Mouse (Mus musculus): ENCODE results near the gene Rin1.
A peak's percentile ranks its signal among the peaks of the same experiment; 100 is the strongest.

The Rin1 gene

DNA sequence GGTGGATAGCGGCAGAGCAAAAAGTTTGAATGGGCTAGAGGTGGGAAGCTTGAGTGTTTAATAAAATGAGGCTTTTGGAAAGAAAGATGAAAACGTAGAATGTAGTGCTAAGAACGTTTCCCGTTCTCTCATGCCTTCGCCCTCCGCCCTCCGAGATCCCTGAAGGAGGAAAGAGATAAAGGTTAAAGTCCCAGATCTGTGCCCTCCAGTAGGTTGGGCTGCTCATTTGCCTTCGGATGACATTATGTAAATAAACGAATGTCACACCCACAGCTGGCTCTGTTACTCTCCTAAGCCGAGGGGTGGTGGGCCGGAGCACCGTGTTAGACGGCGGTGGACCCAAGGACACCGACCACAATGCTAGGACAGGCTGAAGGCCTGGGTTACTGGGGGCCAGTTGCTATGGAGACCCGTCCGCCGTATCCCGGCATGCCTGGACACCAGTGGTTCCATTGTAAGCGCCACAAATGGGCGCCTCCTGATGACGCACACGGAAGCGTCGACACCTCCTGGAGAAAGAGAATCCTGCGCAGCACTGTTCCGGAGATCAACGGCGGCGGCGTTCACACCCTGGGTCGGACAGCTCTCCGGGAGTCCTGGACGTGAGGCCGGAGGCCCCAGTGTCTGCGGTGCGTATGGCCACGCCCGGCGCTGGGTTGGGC lies 9.3 kb upstream of the Rin1 start, which contains the start of gene Brms1:
Gene Brms1, plus strand, starts transcription at position 493 of the 662 bp plus-strand sequence.
- peak; percentile 43; the same call in 1 of the 2 replicates for ATAC-seq (ENCODE audit: insufficient number of reproducible peaks, low FRiP score, low TSS enrichment)

DNA sequence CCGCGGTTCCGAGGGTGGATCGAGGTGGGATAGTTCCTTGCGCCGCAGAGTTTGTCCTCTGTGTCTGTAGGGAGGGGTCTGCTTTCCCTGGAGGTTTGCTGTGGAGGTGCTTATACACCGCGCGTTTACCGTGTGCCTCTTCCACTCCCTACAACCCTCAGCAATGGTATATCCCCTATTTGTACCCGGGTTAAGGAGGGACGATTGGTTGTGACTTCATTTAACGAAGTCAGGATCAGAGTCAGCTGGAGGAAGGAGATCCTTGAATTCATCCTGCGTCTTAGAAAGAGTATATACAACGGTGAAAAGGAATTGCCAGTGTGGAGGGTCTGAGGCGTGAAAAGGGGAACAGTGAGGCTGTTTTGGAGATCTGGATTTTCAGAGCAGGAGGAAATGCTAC lies 8.7 kb upstream of the Rin1 start:
- ATAC-seq (ENCODE audit: insufficient number of reproducible peaks, low FRiP score, low TSS enrichment), result no peak

- no peak for ATAC-seq (ENCODE audit: insufficient number of reproducible peaks, low FRiP score, low TSS enrichment)
Observed at GRCm38 (mm10) chr19:5045531-5045930, 4.8 kb upstream of the Rin1 start.

GRCm38 (mm10) chr19:5048138-5049056 lies 1.9 kb upstream of the Rin1 start:
- no peak for ATAC-seq (ENCODE audit: insufficient number of reproducible peaks, low FRiP score, low TSS enrichment)

DNA sequence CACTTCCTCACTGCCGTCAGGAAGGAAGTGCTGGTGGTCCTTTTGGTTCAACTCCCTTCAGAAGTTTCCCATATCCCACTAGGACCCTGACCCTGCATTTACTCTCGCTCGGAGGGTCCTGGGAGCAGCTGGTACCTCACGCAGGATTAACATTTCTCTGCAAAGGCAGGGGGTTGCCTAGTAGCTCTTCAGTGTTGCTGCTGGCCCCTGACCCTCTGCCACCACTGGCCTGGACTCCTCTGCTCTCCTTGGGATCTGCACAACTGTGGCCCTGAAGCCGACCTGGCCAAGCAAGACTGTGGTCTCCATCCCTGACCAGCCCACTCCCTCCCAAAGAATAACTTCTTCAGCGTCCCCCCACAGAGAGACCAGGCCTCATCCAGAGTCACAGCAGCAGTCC lies 956 bp upstream of the Rin1 start:
- ATAC-seq (ENCODE audit: insufficient number of reproducible peaks, low FRiP score, low TSS enrichment), result no peak

DNA sequence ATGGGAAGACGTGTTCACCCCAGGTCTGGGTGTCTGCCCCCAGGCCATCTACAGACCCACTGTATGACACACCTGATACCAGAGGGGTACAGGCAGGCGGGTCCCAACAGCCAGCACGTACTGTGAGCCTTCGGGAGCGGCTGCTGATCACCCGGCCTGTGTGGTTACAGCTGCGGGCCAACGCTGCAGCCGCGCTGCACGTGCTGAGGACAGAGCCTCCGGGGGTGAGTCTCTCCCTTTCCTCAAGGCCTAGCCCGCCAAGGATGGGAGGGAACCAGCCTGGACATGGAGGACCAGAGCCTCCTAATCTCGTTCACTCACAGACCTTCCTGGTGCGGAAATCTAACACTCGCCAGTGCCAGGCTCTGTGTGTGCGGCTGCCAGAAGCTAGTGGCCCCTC lies 750 bp downstream of the Rin1 start:
- ATAC-seq (ENCODE audit: insufficient number of reproducible peaks, low FRiP score, low TSS enrichment), result no peak

DNA sequence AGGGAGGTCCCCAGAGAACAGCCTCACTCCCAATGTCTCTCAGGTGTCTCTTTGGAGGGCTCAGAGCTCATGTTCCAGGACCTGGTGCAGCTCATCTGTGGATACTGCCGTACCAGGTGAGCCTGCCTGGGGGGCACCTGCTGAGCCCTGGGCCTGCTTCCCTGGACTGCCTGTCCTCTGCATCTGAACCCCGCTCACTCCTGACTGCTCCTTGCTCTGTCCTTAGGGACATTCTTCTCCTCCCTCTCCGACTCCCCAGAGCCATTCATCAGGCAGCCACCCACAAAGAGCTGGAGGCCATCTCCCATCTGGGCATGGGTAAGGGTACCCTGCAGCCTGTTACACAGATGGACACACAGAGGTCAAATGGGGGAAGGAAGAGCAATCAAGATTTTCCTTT lies 1.2 kb downstream of the Rin1 start:
- no peak for ATAC-seq (ENCODE audit: insufficient number of reproducible peaks, low FRiP score, low TSS enrichment)

DNA sequence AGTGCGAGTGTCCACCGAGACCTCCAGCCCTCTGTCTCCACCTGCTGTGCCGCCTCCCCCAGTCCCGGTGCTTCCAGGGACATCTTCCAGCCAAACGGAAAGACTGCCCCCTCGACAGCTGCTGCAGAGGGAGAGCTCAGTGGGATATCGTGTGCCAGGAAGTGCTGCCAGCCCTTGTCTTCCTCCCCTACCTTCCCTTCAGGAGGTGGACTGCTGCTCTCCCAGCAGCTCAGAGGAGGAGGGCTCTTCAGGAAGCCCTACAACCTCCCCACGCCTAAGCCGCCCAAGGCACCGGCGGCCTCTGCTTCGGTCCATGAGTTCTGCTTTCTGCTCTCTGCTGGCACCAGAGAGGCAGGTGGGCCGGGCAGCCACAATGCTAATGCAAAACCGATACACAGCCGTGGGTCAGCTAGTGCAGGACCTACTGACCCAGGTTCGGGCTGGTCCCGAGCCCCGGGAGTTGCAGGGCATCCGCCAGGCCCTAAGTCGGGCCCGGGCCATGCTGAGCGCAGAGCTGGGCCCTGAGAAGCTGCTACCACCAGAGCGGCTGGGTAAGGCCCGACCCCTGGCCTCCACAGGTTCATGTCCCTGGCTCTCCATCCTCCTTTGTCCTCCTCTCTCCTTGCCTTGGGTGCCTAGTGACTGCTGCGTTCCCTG lies 2.0 kb downstream of the Rin1 start:
- no peak; the same call in 1 of the 2 replicates for ATAC-seq (ENCODE audit: insufficient number of reproducible peaks, low FRiP score, low TSS enrichment)

GRCm38 (mm10) chr19:5052853-5053252 lies 2.6 kb downstream of the Rin1 start:
- ATAC-seq (ENCODE audit: insufficient number of reproducible peaks, low FRiP score, low TSS enrichment), result no peak

DNA sequence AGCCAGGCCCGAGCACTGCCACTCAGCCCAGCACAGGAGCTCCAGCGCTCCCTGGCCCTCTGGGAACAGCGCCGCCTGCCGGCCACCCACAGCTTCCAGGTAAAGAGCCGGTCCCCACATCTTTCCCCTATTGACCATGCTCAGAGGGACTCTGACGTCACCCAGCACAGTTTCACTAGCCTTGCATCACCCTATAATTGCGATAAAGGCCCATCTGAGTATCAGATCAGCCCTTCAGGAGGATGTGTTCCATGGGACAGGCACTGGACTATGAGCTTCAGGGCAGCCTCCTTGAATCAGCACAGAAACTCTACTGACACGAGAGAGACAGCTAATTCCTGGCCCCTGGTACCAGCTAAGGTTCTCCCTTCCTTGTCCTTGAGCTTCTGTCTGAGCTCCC lies 3.6 kb downstream of the Rin1 start:
- no peak for ATAC-seq (ENCODE audit: insufficient number of reproducible peaks, low FRiP score, low TSS enrichment)

GRCm38 (mm10) chr19:5056251-5056650 lies 6.0 kb downstream of the Rin1 start:
- ATAC-seq (ENCODE audit: insufficient number of reproducible peaks, low FRiP score, low TSS enrichment), result no peak

GRCm38 (mm10) chr19:5057876-5058775 lies 7.8 kb downstream of the Rin1 start:
- ATAC-seq (ENCODE audit: insufficient number of reproducible peaks, low FRiP score, low TSS enrichment), result no peak

- no peak for ATAC-seq (ENCODE audit: insufficient number of reproducible peaks, low FRiP score, low TSS enrichment)
Observed at GRCm38 (mm10) chr19:5058801-5059771, 8.8 kb downstream of the Rin1 start.

- no peak for ATAC-seq (ENCODE audit: insufficient number of reproducible peaks, low FRiP score, low TSS enrichment)
Observed at GRCm38 (mm10) chr19:5060365-5061330, 10.4 kb downstream of the Rin1 start.

- no peak for ATAC-seq (ENCODE audit: insufficient number of reproducible peaks, low FRiP score, low TSS enrichment)
Observed at GRCm38 (mm10) chr19:5062041-5062440, 11.8 kb downstream of the Rin1 start.

GRCm38 (mm10) chr19:5062446-5062845 lies 12.2 kb downstream of the Rin1 start:
- ATAC-seq (ENCODE audit: insufficient number of reproducible peaks, low FRiP score, low TSS enrichment), result no peak

DNA sequence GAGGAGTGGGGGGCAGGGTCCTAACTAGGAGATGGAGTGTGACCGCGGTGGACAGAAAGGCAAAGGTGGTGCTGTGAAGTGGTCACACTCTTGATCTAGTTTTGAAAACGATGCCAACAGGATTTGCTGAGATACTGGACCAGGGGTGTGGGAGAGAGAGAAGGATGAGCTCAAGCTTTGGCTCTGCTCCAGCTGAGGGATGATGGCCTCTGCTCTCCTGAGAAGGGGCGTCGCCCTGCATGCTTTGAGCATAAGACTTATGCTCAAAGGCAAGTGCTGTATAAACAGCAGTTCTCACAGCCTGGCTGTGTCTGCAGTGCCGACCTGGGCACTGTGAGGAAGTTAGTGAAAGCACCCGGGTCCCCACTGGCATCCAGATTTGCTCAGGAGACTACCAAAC lies 14.8 kb downstream of the Rin1 start:
- no peak for ATAC-seq (ENCODE audit: insufficient number of reproducible peaks, low FRiP score, low TSS enrichment)

All from cerebellum, adult (tissue).